Mouse (Mus musculus) bone marrow, adult 2 months (tissue): ENCODE measurements around the gene Sgk1.

Experiments used
- CTCF ChIP-seq: fragments of 200-500 bp; IDR thresholded peaks from 2 replicates; pipeline ENCODE4 v1.5.1; 2011; ENCODE audit warnings: low read length, control low read depth; ENCODE audit not compliant: control insufficient read depth, insufficient read depth
- POLR2A ChIP-seq: fragments of 200-500 bp; IDR thresholded peaks from 2 replicates; pipeline ENCODE4 v1.6.1; 2011; ENCODE audit warnings: low read depth, mild to moderate bottlenecking, control low read depth, low read length, borderline replicate concordance; ENCODE audit not compliant: control insufficient read depth

DNA sequence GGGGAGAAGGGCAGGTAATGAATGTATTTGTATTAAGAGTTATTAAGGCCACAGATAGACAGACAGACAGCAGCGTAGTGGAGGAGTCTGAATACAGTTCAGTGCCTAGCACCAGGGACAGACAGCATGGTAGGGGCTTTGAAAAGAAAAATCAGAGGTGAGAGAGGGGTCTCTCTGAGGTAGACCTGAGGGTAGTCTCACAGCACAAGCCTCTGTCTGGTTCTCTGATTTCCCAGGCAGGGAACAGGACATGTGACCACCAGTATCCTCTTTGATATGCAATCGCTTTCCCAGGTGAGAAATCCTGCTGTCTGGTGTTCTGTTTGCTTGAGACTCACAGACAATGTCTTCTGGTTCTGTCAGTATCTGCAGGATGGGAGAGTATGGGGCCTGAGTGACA lies 52.8 kb downstream of the Sgk1 start:
- no peak for TF ChIP-seq CTCF
- no peak for TF ChIP-seq POLR2A
